Mouse (Mus musculus): ENCODE results near the gene Ip6k3.

Gene Ip6k3

DNA sequence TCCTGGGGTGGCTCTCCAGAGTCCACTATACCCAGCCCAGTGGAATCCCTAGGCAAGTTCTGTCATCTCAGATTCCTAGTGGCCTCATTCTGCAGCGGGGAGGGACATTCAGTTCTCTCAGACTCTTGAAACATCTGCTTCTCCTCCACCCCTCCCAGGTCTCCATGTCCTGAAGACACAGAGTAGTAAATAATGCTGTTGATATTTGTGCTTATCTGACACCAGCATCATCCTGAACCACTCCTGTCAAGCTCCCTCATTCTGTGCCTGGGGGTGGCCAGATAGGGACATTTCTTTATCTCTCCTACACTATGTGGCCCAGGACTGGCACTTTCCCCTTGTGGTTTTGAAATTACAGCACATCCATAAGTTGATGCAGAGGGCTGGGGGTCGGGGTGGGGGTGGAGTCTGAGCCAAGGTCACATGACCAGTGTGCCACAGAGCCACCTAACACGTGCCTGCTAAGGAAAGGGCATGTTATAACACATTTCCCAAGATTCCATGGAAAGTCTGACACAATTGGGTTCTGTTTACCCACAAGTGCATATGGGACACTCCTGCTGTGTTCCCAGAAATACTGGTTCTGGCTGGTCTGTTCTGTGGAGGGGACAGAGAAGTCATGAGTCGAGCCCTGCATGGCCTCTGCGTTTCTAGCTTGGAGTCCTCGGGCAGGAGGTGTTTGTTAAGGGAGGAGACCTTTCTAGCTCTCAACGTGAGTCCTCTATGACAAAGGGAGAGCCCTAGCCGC is 14.4 kb downstream of the Ip6k3 start:
- DNase-seq (ENCODE audit: low spot score in 2 of 2): no peak

DNA sequence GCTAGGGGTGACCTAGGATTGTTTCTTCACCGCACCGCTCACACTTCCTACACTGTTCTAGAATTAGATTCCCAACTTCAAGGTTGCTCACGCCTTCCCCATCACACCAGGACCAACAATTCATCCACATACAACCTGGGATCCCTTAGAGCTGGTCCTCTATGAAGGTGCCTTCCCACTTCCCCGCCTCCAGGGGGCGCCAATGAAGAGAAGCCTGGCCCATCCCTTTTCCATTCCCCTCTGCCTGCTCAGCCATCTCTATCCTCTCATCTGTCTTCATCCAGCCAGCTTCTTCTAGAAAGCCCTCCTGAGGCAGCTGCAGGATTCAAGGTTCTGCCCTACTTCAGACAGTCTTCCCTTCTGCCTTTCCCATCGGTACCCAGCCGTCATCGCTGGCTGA is 16.2 kb downstream of the Ip6k3 start:
- DNase-seq (ENCODE audit: low spot score in 2 of 2): peak in 1 of 2 experiments; percentile 28

DNA sequence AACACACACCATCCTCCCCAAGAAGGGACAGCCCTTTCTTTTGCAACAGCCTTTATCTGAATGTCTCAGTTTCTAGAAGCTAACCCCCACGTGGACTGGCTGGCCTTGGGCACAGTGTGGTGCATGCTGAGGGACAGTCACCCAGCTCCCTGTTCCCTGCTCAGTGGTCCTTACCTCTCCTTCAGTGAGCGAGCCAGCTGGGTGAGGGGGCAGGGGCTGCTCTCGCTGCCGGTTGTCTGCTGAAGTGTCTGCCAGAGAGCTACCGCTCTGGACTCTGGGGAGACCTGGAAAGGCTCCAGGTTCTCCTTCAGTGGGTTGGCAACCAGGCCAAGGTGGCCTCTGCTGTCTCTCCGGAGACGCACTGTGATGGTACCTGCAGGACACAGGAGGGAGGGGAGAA is 16.7 kb downstream of the Ip6k3 start:
- DNase-seq (ENCODE audit: low spot score in 2 of 2): no peak

DNA sequence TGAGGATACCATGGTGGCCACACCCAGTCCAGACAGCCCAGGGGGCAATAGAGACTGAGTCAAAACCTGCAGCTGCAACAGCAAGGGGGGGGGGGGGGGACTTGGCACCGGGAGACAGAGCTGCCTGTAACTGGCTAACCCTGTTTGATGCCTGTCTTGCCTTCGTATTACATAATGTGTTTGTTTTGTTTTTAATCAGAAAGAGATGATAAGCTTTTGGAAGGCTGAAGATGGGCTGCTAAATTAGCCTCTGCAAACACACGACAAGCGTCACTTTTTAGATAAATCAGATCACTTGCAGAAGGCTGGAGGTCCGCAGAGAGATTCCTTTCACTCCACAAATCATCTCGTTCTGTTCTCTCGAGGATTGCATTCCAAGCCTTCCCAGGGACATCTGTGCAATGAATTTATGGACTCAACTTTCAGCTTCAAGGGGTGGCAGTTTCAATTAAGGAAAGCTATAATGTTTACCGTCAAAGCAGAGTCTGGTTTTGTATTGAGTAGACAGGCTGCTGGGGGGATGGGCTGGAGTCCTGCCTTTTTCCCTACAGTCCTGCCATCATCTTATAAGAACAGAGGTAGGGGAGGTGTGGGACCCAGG is 21.2 kb downstream of the Ip6k3 start:
- DNase-seq (ENCODE audit: low spot score in 2 of 2): no peak

DNA sequence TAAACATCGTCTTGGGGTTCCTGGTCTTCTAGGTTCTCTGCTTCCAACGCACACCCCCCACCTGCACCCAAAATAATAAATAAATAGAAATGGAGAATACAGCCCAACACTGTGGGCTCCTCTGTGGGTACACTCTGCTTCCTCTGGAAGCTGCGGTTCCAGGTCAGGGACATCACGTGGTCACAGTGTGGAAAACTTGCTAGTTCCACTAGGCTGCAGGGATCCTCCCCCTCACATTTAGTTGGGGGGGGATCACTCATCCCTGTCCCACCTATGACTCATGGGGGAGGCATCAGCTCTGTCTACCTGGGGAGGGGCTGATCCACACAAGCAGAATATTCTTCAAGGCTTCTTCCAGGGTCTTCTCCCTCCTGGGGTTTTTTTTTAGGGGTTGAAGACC is 23.4 kb downstream of the Ip6k3 start:
- DNase-seq (ENCODE audit: low spot score in 2 of 2): no peak

DNA sequence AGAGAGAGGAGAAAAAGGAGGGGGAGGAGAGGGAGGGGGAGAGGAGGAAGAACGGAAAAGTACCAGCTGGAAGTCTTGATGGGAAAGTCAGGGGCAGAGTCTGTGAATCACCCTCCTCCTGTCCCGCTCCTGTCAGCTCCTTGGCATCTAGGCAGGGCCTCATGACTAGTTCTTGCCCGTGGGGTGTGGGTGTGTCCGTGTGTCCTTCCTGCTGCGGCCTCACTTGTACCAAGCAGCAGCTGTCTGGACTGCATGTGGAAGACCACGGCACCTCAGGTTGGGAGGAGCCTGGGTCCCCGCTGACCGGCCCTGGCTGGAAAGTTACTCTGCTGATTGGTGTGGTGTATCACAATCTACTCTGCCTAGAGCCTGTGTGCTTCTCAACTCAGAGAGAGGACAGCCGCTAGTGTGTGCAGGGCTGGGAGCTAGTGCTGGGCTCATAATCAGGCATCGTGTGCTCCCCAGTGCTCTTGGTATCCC is 25.6 kb downstream of the Ip6k3 start:
- no peak for DNase-seq (ENCODE audit: low spot score in 2 of 2)

DNA sequence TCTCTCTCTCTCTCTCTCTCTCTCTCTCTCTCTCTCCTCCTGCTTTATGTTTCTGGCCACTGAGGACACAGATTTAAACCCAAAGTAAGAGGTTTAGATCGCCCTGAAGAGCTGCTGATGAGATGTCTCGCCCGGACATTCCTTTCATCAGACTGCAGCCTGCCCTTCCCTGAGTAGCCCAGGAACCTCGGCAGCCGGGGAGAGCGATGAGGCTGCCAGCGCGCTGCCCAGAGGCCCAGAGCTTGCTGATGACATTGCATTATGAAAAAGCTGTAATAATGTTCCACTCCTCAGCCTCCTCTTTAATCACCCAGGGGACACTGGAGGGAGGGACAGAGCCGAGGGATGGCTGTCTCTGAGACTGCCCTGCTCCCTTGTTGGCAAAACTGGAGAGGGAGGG is 27.3 kb downstream of the Ip6k3 start:
- DNase-seq (ENCODE audit: low spot score in 2 of 2): no peak

DNA sequence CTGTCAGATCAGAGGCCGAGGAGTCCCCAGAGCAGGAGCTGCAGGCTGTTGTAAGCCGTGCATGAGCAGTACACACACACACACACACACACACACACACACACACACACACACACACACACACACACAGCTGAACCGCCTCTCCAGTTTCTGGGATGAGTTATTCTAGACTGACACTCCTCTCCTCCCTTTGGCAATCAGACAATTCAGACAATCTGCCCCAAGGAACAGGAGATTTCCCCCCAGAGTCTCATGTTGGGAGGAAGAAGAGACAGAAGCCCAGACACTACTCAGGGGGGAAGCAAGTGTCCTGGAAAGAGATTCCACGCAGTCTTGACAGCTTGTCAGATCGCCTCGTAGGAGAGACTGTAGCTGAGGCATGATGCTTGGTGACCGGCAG is 28.3 kb downstream of the Ip6k3 start:
- no peak for DNase-seq (ENCODE audit: low spot score in 2 of 2)

DNA sequence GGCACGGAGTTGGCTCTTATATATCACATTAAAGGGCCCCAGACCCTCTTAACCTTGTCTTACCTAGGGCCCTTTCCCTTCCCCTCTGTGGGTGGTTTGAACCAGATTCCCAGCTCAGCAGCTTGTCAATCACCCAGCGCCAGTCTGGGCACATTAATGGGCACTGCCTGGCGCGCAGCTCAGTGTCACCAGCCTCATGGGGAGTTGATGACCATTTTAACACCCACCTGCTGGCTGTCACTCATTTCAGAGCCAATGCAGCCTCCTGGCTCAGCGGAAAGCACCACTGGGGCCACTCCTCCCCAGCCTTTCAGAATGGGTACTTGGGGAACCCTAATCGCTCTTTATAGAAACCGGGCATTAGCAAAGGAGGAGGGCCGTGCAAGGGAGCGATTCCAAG is 29.2 kb downstream of the Ip6k3 start:
- DNase-seq (ENCODE audit: low spot score in 2 of 2): no peak

DNA sequence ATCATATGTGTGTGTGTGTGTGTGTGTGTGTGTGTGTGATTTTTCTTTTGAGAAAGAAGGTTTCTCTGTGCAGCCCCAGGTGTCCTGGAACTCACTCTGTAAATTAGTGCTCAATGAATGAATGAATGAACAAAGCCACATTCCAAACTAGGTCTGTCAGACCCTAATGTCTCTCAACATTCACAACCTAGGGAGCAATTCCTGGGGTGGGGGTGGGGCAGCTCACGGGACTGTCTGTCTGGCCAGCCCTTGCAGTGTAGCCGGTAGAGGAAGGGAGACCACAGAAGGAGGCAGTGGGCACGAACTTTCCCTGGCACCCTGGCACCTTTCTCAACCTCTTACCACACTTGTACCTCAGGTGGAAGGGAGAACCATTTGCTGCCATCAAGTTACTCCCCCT is 32.9 kb downstream of the Ip6k3 start:
- no peak for DNase-seq (ENCODE audit: low spot score in 2 of 2)

DNA sequence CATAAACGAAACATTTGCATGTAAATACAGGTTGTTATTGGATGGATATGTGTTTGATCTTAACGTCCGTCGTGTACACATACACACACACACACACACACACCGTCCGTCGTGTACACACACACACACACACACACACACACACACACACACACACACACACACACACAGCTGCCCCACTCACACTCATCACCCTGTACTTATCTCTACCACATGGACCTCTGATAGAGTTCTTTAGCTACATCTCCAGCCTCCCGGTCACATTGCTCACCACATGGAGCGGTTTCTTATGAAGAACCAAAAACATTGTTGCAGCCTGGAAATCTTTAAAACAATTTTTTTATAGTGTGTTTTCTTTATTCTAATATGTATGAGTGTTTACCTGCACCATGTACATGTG is 33.4 kb downstream of the Ip6k3 start:
- DNase-seq (ENCODE audit: low spot score in 2 of 2): no peak

DNA sequence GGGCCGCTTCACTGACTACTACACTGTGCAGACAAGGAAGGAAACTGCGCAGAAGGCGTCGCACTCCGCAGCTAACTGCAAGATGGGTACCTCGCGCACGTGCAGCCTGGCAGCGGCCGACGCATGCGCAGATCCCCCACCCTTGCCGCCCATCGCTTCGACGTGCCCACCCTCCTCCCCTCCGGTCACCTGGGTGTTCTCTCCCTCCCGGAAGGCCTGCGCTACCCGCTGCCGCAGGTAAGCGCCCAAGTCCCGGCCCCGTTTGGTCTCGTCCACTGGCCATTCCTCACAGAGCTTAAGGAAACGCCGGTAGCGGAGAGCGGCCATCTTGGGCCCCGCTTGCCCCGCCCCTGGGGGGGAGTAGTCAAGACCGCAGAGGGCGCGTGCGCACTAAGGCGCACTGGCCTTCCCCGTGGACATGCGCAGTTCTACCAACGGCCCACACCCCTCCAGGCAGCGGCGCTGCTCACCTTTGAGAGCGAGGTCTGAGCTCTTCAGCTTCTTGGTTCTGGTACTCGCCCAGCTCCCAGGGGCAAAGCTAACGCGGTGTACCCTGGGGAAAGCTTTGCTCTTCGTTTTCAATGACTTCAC is 33.9 kb downstream of the Ip6k3 start, which contains the start of gene Uqcc2:
Gene Uqcc2, minus strand, starts transcription at position 366 of the 591 bp plus-strand sequence.
- DNase-seq (ENCODE audit: low spot score in 2 of 2): peak; percentile 97 to 98

DNA sequence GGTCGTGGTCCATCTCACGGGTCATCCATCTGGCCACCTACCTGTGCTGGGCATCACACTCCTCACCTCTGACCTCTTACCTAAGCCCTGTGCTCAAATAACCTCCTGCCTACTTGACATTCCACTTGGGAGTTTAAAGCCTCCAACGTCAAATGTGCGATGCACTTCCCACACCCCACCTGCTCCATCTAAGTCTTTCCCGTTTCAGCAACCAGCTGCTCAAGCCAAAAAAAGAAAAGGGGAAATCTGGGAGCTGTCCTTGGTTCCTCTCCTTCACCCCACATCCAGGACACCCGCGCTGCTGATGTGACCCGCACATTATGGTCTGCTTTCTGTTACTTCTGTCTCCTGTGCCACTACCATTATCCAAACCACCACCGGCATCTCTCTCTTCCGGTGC is 35.4 kb downstream of the Ip6k3 start:
- DNase-seq (ENCODE audit: low spot score in 2 of 2): no peak

DNA sequence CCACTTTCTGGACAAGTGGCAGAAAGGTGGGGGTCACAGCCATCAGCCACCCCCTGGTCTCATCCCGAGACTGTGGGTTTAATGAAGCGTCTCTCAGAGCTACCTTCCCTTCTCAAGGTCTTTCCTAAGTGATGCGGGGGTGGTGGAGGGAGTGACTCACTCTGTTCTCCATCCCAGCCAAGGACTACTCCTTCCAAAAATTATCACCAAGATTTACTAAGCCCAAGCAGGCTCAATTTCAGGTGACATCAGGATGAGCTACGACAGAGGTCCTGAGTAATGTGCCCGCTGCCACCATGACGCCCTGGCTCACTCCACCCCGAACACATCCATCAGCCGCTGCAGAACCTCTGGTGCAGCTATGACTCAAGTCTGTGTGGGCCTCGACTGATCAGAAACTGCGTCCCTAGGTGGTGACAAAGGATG is 36.3 kb downstream of the Ip6k3 start:
- DNase-seq (ENCODE audit: low spot score in 2 of 2): no peak

DNA sequence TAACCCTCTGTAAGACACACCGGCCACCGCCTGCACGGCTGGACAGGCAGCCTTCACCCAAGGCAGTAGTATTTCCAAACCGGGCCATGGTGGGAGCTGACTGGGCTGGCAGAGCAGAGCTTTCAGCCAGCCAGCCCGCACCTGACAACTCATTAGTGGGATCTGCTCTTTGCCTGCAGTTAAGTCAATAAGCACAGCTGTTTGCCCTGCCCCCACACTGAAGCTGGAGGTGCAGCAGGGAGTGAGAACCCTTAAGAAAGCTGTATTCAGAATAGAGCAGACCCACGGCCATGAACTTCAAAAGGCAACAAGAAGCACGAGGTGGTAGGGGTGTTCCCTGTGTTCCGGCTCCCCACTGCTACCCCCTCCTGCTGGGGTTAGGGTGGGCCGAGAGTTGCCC is 37.3 kb downstream of the Ip6k3 start:
- DNase-seq (ENCODE audit: low spot score in 2 of 2): no peak

DNA sequence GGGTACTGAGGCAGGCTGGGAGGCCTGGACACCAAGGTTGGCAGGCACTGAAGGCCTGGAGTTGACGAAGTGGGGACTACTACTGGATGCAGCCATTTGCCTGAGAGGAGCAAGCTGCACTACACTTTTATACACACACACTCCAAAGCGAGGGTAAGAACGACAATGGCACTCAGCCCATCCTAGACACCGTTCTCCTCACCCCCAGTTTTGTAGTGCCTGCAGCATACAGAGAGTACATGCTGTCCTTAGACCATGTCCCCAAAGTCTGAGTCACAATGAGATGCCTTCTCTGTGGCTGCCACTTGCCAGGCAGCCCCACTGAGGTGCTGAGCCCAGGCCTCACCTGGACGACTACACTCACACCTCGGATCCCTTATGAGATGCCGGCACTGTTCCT is 37.8 kb downstream of the Ip6k3 start:
- no peak for DNase-seq (ENCODE audit: low spot score in 2 of 2)

DNA sequence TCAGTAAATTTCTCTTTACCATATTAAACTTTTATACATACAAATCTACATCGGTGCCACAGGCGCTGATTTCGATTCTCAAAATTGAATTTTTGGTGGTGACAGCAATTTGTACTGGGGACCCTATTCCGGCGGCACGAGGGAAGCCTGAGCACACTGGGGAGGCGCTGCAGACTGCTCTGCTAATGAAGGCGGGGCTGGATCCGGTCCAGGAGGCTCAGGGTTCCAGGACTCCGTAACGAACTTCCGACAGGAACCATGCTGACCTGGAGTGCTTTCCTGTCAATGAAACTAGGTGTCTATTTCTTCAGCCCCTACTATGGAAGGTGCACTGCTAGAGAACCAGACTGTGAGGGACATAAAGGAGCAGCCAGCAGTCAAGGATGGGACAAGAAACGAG is 38.3 kb downstream of the Ip6k3 start:
- no peak for DNase-seq (ENCODE audit: low spot score in 2 of 2)

DNA sequence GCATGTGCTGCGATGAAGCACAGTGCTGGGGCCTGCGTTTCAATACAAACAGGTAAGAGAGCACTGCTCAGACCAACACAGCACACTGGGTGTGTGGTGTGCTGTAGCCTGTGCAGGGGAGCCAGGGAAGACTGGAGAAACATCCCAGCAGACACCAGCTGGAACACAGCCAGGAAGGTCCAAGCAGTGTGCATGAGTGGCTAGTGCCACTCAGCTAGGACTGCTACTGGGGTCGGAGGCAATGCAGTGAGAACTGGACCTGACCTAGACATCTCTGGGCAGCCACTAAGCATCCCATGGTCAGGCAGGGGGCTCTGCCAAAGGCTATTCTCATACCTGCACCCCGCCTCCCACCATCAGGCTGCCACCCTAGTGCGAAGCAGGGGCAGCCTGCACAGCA is 39.4 kb downstream of the Ip6k3 start:
- DNase-seq (ENCODE audit: low spot score in 2 of 2): no peak

DNA sequence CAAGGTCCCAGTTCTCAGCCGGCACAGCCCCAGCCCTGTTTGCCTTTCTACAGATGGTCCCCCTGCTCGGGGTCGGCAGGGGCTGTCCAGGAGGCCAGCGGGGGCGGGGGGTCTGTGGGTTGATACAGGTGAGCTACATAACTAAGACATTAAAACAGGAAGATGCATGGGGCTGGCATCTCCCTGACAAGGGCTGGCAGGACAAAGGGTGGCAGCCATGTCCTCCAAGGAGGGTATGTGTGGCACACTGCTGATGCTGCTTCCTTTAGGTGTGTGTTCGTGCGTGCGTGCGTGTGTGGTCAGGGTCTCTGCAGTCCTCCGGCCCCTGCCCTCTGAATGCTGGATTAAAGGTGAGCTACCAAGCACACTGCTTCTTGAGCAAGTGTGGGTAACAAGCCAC is 40.6 kb downstream of the Ip6k3 start:
- no peak for DNase-seq (ENCODE audit: low spot score in 2 of 2)

DNA sequence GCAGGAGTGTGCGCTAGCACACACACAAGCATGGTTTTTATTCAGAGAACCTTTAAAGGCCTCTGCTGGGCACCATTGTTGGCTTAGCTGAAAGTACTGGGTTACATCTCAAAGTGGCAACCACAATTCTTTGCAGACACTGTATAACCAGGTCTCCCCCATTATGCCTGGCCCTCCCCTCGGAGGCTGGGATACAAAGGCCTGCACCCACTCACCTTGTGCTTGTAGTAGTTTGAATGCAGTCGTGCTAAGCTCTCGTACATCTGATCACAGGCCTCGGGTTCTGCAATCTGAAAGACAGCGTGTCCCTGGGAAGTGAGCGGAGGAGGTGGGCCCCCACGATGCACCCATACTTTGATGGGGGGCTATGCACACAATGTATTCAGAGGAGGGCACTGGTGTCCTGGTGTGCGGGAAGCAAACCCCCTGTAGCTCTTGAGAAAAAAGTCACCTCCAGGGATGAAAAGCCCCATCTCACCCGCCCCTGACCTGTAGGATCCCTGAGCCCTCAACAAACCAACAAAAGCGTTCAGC is 41.9 kb downstream of the Ip6k3 start:
- DNase-seq (ENCODE audit: low spot score in 2 of 2): no peak

DNA sequence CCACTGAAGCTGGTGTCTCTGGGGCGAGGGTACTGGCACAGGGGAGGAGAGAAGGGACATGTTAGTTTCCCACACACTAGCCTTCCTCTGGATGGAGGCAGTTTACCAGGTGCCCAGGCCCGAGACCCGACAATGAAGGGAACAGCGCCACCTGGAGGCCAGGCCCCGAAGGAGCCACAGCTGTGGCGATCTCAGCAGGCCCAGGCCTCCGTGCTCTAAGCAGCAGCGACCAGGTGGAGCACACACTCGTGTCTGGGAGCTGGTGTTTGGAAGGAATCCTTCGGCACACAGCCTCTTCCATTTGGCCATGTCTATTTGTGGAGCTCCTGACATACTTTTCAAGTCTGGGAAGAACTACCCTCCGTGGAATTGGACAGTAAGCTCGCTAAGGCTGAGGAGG is 42.4 kb downstream of the Ip6k3 start:
- peak; percentile 76 to 82 for DNase-seq (ENCODE audit: low spot score in 2 of 2)

DNA sequence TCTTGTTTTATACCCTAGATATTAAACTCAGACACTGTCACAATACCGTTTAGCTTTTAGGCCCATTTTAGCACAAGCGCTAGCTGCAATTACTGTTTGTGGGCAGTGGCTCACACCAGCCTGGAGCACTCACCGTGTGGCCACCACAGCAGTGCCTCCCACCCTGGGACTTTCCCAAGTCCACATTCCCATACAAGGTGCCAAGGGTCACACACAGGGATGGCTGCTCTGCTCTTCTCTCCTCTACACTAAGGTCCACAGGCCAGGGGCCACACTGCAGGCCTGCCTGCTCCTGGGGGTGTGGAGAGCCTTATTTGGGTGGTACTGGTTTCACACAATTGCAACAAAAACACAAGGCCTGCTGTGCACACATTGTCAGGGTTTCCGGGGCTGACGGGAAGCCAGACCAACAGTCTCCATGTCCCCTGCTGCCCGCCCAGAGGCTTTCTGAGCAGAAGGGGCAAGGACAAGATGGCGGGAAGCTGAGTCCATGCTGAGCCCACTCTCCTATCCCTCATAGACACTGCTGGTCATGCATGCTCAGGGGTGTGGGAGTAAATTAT is 43.7 kb downstream of the Ip6k3 start:
- peak; percentile 39 to 75 for DNase-seq (ENCODE audit: low spot score in 2 of 2)

DNA sequence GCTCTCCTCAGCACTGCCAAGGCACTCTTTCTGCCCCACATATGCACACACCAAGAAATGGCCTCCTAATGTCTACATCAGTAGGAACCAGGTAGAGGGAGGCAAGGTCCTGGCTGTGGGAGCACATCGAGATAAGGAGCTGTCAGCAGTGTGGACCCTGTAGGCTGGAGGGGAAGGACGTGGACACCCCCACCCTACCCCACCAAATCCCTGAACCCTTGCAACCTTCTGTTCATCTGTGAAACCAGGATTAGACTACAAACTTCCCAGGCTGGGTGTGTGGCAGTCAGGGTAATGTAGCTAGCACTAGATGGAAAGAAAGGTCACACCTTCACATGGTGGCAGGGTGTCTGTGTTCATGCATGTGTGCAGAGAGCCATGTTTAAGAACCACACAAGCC is 44.5 kb downstream of the Ip6k3 start:
- no peak for DNase-seq (ENCODE audit: low spot score in 2 of 2)
